Mouse (Mus musculus) 416B (cell line): ENCODE results near the gene Vmn2r65.

ENCODE experiments used
- DNase-seq: peaks from one replicate; pipeline ENCODE4 v3.0.0; 2011; ENCODE audit warnings: low read depth

Vmn2r65 gene

DNA sequence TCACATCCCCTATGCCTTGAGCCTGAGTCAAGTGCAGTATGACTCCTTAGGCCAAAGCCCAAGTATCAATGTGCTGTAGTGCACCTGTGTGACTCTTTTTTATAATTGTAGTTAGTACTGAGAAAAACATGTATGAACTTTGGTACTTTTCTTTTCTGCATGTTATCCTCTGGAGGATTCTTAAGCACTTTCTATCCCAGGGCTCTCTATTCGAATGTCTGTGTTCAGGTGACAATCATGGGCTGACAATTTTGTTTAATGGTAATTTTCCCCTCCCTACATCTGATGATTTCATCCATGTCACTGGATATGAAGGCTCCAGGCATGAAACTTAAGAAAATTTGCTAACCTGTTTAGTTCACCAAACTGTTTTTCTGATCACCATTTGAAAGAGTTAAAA, at the start of gene Vmn2r65:
Vmn2r65 (minus strand) TSS at position 101 of the 400 bp plus-strand sequence.
- no peak for DNase-seq

DNA sequence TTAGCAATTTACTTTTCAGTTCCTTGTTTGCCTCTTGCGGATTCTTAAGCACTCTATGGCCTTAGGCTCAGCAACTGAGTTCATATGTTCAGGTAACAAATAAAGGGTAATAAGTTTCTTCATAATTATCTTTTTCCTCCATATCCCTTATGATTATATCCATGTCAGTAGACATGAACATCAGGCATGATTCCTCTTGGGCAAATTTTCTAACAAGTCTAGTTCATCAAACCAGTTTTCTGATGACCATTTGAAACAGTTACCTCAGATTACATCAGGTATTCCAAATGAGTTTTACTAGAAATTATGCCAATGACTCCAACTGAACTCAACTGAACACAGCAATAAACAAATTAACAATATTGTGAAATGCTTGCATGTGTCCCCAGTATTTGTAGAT, 48.3 kb upstream of the Vmn2r65 start, which contains the start of gene Vmn2r66:
Vmn2r66 (minus strand) TSS at position 101 of the 400 bp plus-strand sequence.
- no peak for DNase-seq

DNA sequence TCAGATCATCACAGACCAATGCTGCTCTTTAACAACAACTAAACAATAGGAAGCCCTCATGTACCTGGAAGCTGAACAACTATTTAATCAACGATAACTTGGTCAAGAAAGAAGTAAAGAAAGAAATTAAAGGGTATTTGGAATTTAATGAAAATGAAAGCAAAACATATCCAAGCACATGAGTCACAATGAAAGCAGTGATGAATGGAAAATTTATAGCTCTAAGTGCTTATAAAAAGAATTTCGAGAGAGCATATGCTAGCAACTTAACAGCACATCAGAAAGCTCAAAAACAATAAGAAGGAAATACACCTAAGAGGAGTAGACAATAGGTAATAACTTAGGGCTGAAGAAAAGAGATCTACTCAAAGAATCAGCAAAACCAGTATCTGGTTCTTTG, 32.8 kb upstream of the Vmn2r65 start:
- DNase-seq = no peak
